Mouse (Mus musculus) embryonic facial prominence, embryonic 14.5 days (tissue): Measurements from ENCODE around the gene Slc27a3. TPM values are rescaled to one million over a fixed set of nuclear protein-coding genes. Genes with fewer than 3 reads are reported as not detected.

Experiments
- ATAC-seq: fragments of 200-750 bp; cut with Nextera tagmentation; 2 replicates; pipeline ENCODE4 v1.8.0; 2017; ENCODE audit warnings: low read depth, moderate number of reproducible peaks, moderate TSS enrichment
- DNase-seq: peaks from one replicate; pipeline ENCODE4 v3.0.0-alpha.2; 2015; ENCODE audit warnings: low spot score
- H3K27ac ChIP-seq: fragments of 300-500 bp; sonication (generic); replicated peaks from 2 replicates; pipeline ENCODE4 v1.5.1; 2014; ENCODE audit warnings: low read depth, mild to moderate bottlenecking, low read length, moderate library complexity
- H3K27me3 ChIP-seq: fragments of 300-500 bp; sonication (generic); replicated peaks from 2 replicates; pipeline ENCODE4 v1.6.1; 2014; ENCODE audit warnings: low read length; ENCODE audit not compliant: control insufficient read depth, insufficient read depth
- H3K36me3 ChIP-seq: fragments of 300-500 bp; sonication (generic); 2 replicates; pipeline ENCODE4 v1.6.1; 2014; ENCODE audit warnings: low read length, mixed read lengths; ENCODE audit not compliant: control insufficient read depth, insufficient read depth
- H3K4me1 ChIP-seq: fragments of 300-500 bp; sonication (generic); 2 replicates; pipeline ENCODE4 v1.6.1; 2014; ENCODE audit warnings: antibody characterized with exemption, low read length; ENCODE audit not compliant: control insufficient read depth, insufficient read depth
- H3K4me2 ChIP-seq: fragments of 300-500 bp; sonication (generic); 2 replicates; pipeline ENCODE4 v1.6.1; 2014; ENCODE audit warnings: low read depth, mild to moderate bottlenecking, low read length, moderate library complexity, mixed read lengths
- H3K4me3 ChIP-seq: fragments of 300-500 bp; sonication (generic); 2 replicates; pipeline ENCODE4 v1.5.1; 2014; ENCODE audit warnings: low read depth, mild to moderate bottlenecking, low read length
- H3K9ac ChIP-seq: fragments of 300-500 bp; sonication (generic); 2 replicates; pipeline ENCODE4 v1.6.1; 2014; ENCODE audit warnings: low read depth, mild to moderate bottlenecking, low read length, moderate library complexity, mixed read lengths
- H3K9me3 ChIP-seq: fragments of 300-500 bp; sonication (generic); 2 replicates; pipeline ENCODE4 v1.6.1; 2016; ENCODE audit warnings: low read length; ENCODE audit not compliant: control insufficient read depth
- WGBS: fragments of 180-500 bp; shearing (Covaris S2); extraction: QIAGEN DNeasy Blood & Tissue Kit; methylation state at CpG from one replicate; pipeline ENCODE4 v1.1.7; 2014; 5-methylcytosine and 5-hydroxymethylcytosine counted together
- polyA plus RNA-seq: library from polyadenylated mRNA; unstranded; fragments of >200 nt; fragmentation: Nextera tagmentation; extraction: Ambion mirVana; gene quantifications from 2 replicates; pipeline ENCODE4 v1.2.1, GENCODE M21; 2014

The Slc27a3 gene
- polyA plus RNA-seq, 1 experiment from 2014 or later = 24.3 TPM

- Histone ChIP-seq H3K36me3 (no peaks in the 10 kb centered on the region), H3K27ac (no peak overlapping the region), H3K27me3 (no peaks in the 10 kb centered on the region), H3K9me3 (no peaks in the 10 kb centered on the region), H3K4me2 (no peak overlapping the region), H3K4me3 (no peak overlapping the region), H3K9ac (no peak overlapping the region), H3K4me1 (no peaks in the 10 kb centered on the region)
- DNase-seq (no peak), ATAC-seq (no peak)
- 56% methylated on average over 3 of the region's 5 CpGs for WGBS
Measured at GRCm38 (mm10) chr3:90372817-90373216, 16.9 kb downstream of the Slc27a3 start.

GRCm38 (mm10) chr3:90371857-90372256, 17.9 kb downstream of the Slc27a3 start:
- ATAC-seq = no peak
- no peaks in the 10 kb centered on the region for H3K36me3 ChIP-seq
- H3K4me3 ChIP-seq = no peak overlapping the region
- H3K27me3 ChIP-seq = no peaks in the 10 kb centered on the region
- 78% methylated on average over 7 of the region's 7 CpGs for WGBS
- H3K9ac ChIP-seq = no peak overlapping the region
- H3K4me1 ChIP-seq = no peaks in the 10 kb centered on the region
- no peak overlapping the region for H3K4me2 ChIP-seq
- no peak overlapping the region for H3K27ac ChIP-seq
- no peak for DNase-seq
- no peaks in the 10 kb centered on the region for H3K9me3 ChIP-seq

GRCm38 (mm10) chr3:90369041-90369440, 20.7 kb downstream of the Slc27a3 start:
- H3K36me3 ChIP-seq = 0 out of 2 replicates have a peak, but pooled peaks cover 3% of the 10 kb centered on the region
- no peak overlapping the region for H3K4me3 ChIP-seq
- ATAC-seq (no peak), DNase-seq (no peak)
- no peak overlapping the region for H3K4me2 ChIP-seq
- H3K9ac ChIP-seq = no peak overlapping the region
- H3K27ac ChIP-seq = no peak overlapping the region
- H3K4me1 ChIP-seq = no peaks in the 10 kb centered on the region
- no peaks in the 10 kb centered on the region for H3K27me3 ChIP-seq
- WGBS = 61% methylated on average over 2 of the region's 2 CpGs
- H3K9me3 ChIP-seq = no peaks in the 10 kb centered on the region

GRCm38 (mm10) chr3:90367001-90367632, 22.6 kb downstream of the Slc27a3 start:
- no peaks in the 10 kb centered on the region for H3K27me3 ChIP-seq
- ATAC-seq = no peak
- H3K4me3 ChIP-seq = no peak overlapping the region
- no peaks in the 10 kb centered on the region for H3K9me3 ChIP-seq
- no peaks in the 10 kb centered on the region for H3K4me1 ChIP-seq
- H3K27ac ChIP-seq = no peak overlapping the region
- 0 out of 2 replicates have a peak, but pooled peaks cover 8% of the 10 kb centered on the region for H3K36me3 ChIP-seq
- no peak overlapping the region for H3K4me2 ChIP-seq
- no peak for DNase-seq
- H3K9ac ChIP-seq = no peak overlapping the region
- WGBS = 95% methylated on average over 5 of the region's 5 CpGs

GRCm38 (mm10) chr3:90362346-90362745, 27.4 kb downstream of the Slc27a3 start:
- H3K9ac ChIP-seq = no peak overlapping the region
- ATAC-seq (no peak), DNase-seq (no peak)
- H3K4me1 ChIP-seq = no peaks in the 10 kb centered on the region
- H3K27me3 ChIP-seq = no peaks in the 10 kb centered on the region
- H3K36me3 ChIP-seq = peaks cover 40% of the 10 kb centered on the region
- H3K4me2 ChIP-seq = no peak overlapping the region
- 76% methylated on average over 2 of the region's 2 CpGs for WGBS
- no peak overlapping the region for H3K4me3 ChIP-seq
- H3K27ac ChIP-seq = no peak overlapping the region
- no peaks in the 10 kb centered on the region for H3K9me3 ChIP-seq

- Histone ChIP-seq H3K9ac (no peak overlapping the region), H3K4me3 (no peak overlapping the region), H3K27me3 (no peaks in the 10 kb centered on the region), H3K4me2 (no peak overlapping the region), H3K9me3 (no peaks in the 10 kb centered on the region), H3K27ac (no peak overlapping the region), H3K4me1 (no peaks in the 10 kb centered on the region), H3K36me3 (peaks cover 49% of the 10 kb centered on the region)
- ATAC-seq (no peak), DNase-seq (no peak)
- WGBS = 76% methylated on average over 4 of the region's 4 CpGs
Measured at GRCm38 (mm10) chr3:90361476-90361875, 28.3 kb downstream of the Slc27a3 start.

GRCm38 (mm10) chr3:90359230-90359629, 30.5 kb downstream of the Slc27a3 start:
- Histone ChIP-seq H3K36me3 (peaks cover 67% of the 10 kb centered on the region), H3K4me2 (no peak overlapping the region), H3K9me3 (no peaks in the 10 kb centered on the region), H3K27me3 (no peaks in the 10 kb centered on the region), H3K4me1 (no peaks in the 10 kb centered on the region), H3K4me3 (no peak overlapping the region), H3K27ac (no peak overlapping the region), H3K9ac (no peak overlapping the region)
- DNase-seq (no peak), ATAC-seq (no peak)
- 91% methylated on average over 1 of the region's 1 CpGs for WGBS

GRCm38 (mm10) chr3:90357959-90358358, 31.8 kb downstream of the Slc27a3 start:
- Histone ChIP-seq H3K27me3 (no peaks in the 10 kb centered on the region), H3K4me1 (no peaks in the 10 kb centered on the region), H3K27ac (no peak overlapping the region), H3K9me3 (no peaks in the 10 kb centered on the region), H3K4me3 (no peak overlapping the region), H3K36me3 (peaks cover 79% of the 10 kb centered on the region), H3K4me2 (no peak overlapping the region), H3K9ac (no peak overlapping the region)
- 86% methylated on average over 7 of the region's 7 CpGs for WGBS
- ATAC-seq (no peak), DNase-seq (no peak)

GRCm38 (mm10) chr3:90347847-90348246, 41.9 kb downstream of the Slc27a3 start:
- no peaks in the 10 kb centered on the region for H3K27me3 ChIP-seq
- no peak overlapping the region for H3K27ac ChIP-seq
- H3K4me1 ChIP-seq = no peaks in the 10 kb centered on the region
- no peak overlapping the region for H3K4me2 ChIP-seq
- H3K36me3 ChIP-seq = peaks cover 61% of the 10 kb centered on the region
- H3K9ac ChIP-seq = no peak overlapping the region
- WGBS = 94% methylated on average over 4 of the region's 4 CpGs
- no peak overlapping the region for H3K4me3 ChIP-seq
- no peak for ATAC-seq
- H3K9me3 ChIP-seq = no peaks in the 10 kb centered on the region
- no peak for DNase-seq
